Mouse (Mus musculus): ENCODE measurements around the gene Rdm1. TPM values are rescaled to one million over a fixed set of nuclear protein-coding genes. Genes with fewer than 3 reads are reported as not detected.

Rdm1 gene
- total and polyA plus RNA-seq, 3 experiments, result 6.5 to 6.8 TPM; not detected in 1

DNA sequence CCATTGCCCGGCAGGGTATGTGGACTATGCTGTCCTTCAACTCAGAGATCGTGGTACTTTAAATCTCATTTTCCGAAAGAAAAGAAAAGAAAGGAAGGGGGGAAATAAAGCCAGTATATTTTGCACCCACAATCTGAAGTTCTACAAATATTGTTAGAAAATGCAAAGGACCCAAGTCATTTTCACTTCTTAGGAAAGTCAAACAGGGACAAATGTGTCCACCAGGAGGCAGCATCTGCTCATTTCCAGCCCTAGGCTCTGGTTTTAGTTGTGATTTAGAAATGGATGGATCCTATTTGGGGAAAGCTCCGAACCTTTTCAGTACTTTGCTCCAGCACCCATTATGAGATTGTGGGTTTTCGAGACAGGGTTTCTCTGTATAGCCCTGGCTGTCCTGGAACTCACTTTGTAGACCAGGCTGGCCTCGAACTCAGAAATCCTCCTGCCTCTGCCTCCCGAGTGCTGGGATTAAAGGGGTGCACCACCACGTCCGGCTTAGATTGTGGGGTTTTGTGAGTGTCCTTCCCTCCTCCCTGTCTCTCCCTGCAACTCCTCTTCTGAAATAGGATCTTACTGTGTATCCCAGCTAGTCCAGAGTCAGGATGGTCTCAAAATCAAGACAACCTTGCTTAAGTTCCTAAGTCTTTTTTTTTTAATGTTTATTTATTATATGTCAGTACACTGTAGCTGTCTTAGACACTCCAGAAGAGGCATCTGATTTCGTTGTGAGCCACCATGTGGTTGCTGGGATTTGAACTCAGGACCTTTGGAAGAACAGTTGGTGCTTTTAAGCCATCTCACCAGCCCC is 32.0 kb downstream of the Rdm1 start:
- H3K4me1 ChIP-seq (ENCODE audit: control insufficient read depth in 1 of 2, insufficient read depth in 2 of 2, low read length in 2 of 2), result peaks cover 3 to 23% of the 10 kb centered on the region in 2 experiments; a peak in 3 of 4 replicates
- H3K9me3 ChIP-seq (replicated peaks; ENCODE audit: insufficient read depth, low read length), result no peaks in the 10 kb centered on the region
- no peak overlapping the region for H3K9ac ChIP-seq (ENCODE audit: control insufficient read depth, low read depth, low read length, poor library complexity, severe bottlenecking)
- H3K27ac ChIP-seq (ENCODE audit: control insufficient read depth, low read depth, low read length), result no peak overlapping the region; the same call in 1 of the 2 replicates
- peak; percentile 97 for DNase-seq (ENCODE audit: low read depth, low spot score)
- no peaks in the 10 kb centered on the region; the same call in 1 of the 2 replicates for H3K79me2 ChIP-seq (ENCODE audit: control insufficient read depth, insufficient read depth, low read length, poor library complexity)
- peaks cover 0 to 16% of the 10 kb centered on the region in 2 experiments; a peak in 2 of 4 replicates for H3K36me3 ChIP-seq (ENCODE audit: control insufficient read depth in 1 of 2, insufficient read depth in 2 of 2, low read length in 2 of 2)
- no peak overlapping the region for H3K4me3 ChIP-seq (ENCODE audit: control insufficient read depth in 1 of 2, insufficient read depth in 1 of 2, low read depth in 2 of 2, low read length in 2 of 2)
- TF ChIP-seq JUND (IDR thresholded peaks at IDR 0.05; ENCODE audit: low read depth, low read length) (no peak; the same call in 1 of the 2 replicates), NRF1 (IDR thresholded peaks at IDR 0.05; ENCODE audit: insufficient read depth, low read depth, low read length, poor library complexity, severe bottlenecking) (no peak), MXI1 (IDR thresholded peaks at IDR 0.05; ENCODE audit: low read depth, low read length) (no peak), MYC (IDR thresholded peaks at IDR 0.05; ENCODE audit: low read depth, low read length) (peak; percentile 55; the same call in 1 of the 2 replicates), UBTF (IDR thresholded peaks at IDR 0.05; ENCODE audit: borderline replicate concordance, insufficient read depth, low read depth, low read length) (0 out of 2 replicates have a peak, but pooled peaks have one; percentile 63), SIN3A (IDR thresholded peaks at IDR 0.05; ENCODE audit: low read length) (peak; percentile 74; the same call in 1 of the 2 replicates), SMC3 (IDR thresholded peaks at IDR 0.05; ENCODE audit: low read depth, low read length) (peak; percentile 84), MYB (IDR thresholded peaks at IDR 0.05; ENCODE audit: low read depth, low read length) (peak; percentile 59; the same call in 1 of the 2 replicates), MAFK (IDR thresholded peaks at IDR 0.05; ENCODE audit: borderline replicate concordance, low read depth, low read length) (peak; percentile 54; the same call in 1 of the 2 replicates), TCF12 (IDR thresholded peaks at IDR 0.05; ENCODE audit: low read depth, low read length) (no peak), RCOR1 (IDR thresholded peaks at IDR 0.05; ENCODE audit: low read depth, low read length) (peak; percentile 87), POLR2A (IDR thresholded peaks at IDR 0.05; ENCODE audit: control insufficient read depth in 1 of 2, insufficient read depth in 1 of 2, low read depth in 1 of 2, low read length in 2 of 2, poor library complexity in 1 of 2) (peak; percentile 68 to 94), CTCF (IDR thresholded peaks at IDR 0.05 in 2 of 3, conservative IDR thresholded peaks at IDR 0.05 in 1 of 3; ENCODE audit: control insufficient read depth in 1 of 3, insufficient read depth in 1 of 3, low read depth in 2 of 3, low read length in 3 of 3, poor library complexity in 1 of 3, severe bottlenecking in 1 of 3) (peak; percentile 66 to 93 (median 77)), NELFE (IDR thresholded peaks at IDR 0.05; ENCODE audit: low read depth, low read length) (peak; percentile 87), ZNF384 (IDR thresholded peaks at IDR 0.05; ENCODE audit: low read depth, low read length) (no peak), ZMIZ1 (IDR thresholded peaks at IDR 0.05; ENCODE audit: low read depth, low read length) (no peak; the same call in 1 of the 2 replicates), EP300 (IDR thresholded peaks at IDR 0.05; ENCODE audit: low read depth in 1 of 2, low read length in 2 of 2) (peak in 1 of 2 experiments; percentile 53; a peak in 1 of 4 replicates), TBP (IDR thresholded peaks at IDR 0.05; ENCODE audit: low read depth, low read length) (peak; percentile 87), ETS1 (IDR thresholded peaks at IDR 0.05; ENCODE audit: low read depth, low read length) (peak; percentile 78; the same call in 1 of the 2 replicates), MAX (IDR thresholded peaks at IDR 0.05; ENCODE audit: low read length) (no peak), USF2 (IDR thresholded peaks at IDR 0.05; ENCODE audit: borderline replicate concordance in 1 of 2, insufficient read depth in 1 of 2, low read depth in 1 of 2, low read length in 2 of 2) (no peak)
- no peaks in the 10 kb centered on the region; a peak in 1 of 4 replicates for H3K27me3 ChIP-seq (ENCODE audit: control insufficient read depth in 1 of 2, insufficient read depth in 2 of 2, low read length in 2 of 2)
